Mouse (Mus musculus): ENCODE measurements around the gene Usp22.
A peak's percentile ranks its signal among the peaks of the same experiment; 100 is the strongest.
"Not testable (repeated sequence)": the region's sequence is repeated elsewhere in the genome, so short reads cannot be mapped to it uniquely, and the experiment has no call there.

Gene Usp22

GRCm38 (mm10) chr11:61174821-61175658, at the start of gene Usp22:
Gene Usp22, minus strand, starts transcription at chr11:61175055.
- DNase-seq (ENCODE audit: low spot score), result peak; percentile 100

- no peak for DNase-seq (ENCODE audit: low spot score)
Observed at GRCm38 (mm10) chr11:61224234-61224744, 49.4 kb upstream of the Usp22 start.

- DNase-seq (ENCODE audit: low spot score), result no peak
Observed at GRCm38 (mm10) chr11:61222971-61223745, 48.3 kb upstream of the Usp22 start.

- no peak for DNase-seq (ENCODE audit: low spot score)
Observed at GRCm38 (mm10) chr11:61222007-61222406, 47.2 kb upstream of the Usp22 start.

GRCm38 (mm10) chr11:61220156-61220881, 45.5 kb upstream of the Usp22 start:
- DNase-seq (ENCODE audit: low spot score), result no peak

GRCm38 (mm10) chr11:61215936-61216335, 41.1 kb upstream of the Usp22 start:
- no peak for DNase-seq (ENCODE audit: low spot score)

- no peak for DNase-seq (ENCODE audit: low spot score)
Observed at GRCm38 (mm10) chr11:61212102-61212501, 37.2 kb upstream of the Usp22 start.

DNA sequence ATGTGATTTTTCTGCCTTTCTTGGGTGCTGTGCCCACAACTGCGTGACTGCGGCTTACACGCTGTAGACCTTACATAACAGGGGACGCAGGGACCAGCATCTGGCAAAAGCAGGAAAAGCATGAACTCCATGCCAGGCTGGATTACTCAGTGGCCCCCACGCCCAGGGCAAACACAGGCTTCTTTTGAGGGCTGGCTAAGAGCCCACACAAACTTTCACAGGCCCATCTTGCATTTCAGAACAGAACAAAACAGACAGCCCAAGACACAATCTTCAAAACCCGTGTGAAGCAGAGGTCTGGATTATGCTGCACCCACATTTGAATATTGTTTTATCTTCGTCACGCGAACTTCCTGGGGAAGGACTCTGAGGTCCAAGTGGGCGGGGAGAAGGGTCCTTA, 33.5 kb upstream of the Usp22 start:
- DNase-seq (ENCODE audit: low spot score), result no peak

DNA sequence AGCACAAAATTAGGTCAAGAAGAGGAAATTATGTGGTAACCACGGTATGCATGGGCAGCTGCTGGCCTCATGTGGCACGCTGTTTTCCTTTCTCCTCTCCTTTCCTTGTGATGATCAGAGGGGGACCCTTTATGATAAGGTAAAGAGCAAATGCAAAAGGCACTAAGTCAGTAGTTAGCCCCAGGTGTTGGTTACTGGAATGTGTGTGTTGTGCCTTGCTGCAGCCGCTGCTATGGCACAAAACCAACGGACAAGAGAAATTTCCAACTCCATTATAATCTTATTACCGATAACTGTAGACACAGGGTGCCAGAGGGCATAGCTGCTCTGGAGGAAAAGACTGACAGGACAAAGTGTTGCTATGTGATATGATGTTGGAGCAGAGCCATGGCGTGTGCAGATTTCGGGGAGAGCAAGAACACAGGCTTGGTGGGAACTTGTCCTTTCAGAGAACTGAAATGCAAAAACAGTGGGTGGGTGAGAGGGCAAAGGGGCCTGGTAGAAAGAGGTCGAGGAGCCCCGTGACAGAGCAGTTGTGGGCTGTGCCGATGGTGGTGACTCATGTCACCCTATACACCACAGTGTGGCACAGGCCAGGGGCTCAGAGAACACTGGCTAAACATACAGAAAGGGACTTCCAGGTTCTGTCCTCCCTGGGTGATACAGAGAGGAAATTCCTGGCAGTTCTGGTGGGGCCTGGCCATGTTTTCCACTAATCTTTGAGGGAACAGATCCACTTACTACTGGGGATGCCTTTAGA, 32.8 kb upstream of the Usp22 start, which contains the start of gene Aldh3a1:
Gene Aldh3a1 (plus strand): TSS at position 51 of the 760 bp plus-strand sequence.
- DNase-seq (ENCODE audit: low spot score), result no peak

DNA sequence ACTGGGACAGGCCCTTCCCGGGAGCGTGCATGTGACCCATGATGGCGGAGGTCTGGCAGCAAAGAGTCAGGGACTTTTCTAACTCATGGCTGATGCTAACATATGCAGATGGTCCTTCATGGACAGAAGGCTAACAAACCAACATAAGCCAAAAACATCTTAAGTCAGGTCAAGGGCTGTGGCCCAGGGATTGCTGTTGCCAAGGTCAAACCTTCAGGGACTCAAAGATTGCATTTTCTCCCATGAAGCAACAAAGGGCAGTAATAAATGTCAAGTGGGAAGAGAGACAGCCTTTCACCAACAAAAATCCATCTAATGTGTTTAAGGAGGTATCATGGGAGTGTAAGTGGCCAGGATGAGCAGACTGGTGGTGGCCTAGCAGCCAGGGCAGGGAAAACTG, 31.3 kb upstream of the Usp22 start:
- no peak for DNase-seq (ENCODE audit: low spot score)

DNA sequence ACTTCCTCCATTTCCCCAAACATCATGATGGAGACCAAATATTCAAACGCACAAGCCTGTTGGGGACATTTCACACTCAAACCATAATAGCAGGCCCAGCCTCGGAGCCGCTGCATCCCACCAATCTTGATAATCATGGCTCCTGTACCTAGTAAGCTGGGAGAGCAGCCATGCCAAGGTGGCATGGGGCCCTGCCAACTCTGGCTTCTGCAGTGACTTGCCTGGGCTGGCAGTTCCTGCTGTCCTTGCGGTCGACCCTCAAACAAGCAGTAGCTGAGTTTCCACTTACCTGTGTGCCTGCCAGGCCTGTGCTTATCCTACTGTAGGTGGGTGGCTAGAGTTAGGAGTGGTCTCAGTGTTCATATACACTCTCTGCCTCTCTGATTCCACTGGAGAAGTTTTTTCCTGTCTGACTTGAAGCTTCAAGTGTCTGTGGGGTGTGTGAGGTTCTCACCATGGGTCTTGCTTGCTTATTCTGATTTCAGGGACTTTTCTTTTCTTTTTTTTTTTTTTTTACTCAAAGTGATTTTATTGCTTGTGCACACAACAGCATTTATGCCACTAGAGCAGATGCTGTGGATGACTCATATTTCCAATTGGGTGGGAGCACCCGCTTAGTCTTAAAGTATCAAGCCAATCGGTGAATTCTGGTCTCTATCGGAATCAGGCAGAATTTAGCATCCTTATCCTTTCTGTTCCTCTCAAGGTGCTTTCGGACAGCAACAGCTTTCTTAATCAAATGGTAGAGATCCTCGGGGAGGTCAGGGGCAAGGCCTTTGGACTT, 30.5 kb upstream of the Usp22 start:
- no peak for DNase-seq (ENCODE audit: low spot score)

DNA sequence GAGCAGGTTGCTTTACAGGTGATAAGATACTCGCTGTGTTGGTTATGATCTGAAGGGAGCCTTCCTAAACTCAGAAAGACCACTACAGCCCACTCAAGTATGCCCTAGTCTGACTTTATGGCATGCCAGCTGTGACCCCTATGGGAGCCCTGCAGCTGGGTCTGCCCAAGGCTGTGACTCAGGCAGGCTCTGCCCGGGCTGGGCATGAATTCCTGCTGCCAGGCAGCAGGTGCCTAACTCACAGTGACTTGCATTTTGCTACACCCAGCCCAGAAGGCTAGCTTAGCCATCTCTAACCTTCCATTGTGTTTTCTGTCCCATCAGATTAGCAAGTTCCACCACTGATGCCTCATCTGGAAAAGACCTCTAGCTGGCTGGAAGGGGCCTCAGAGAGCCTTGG, 28.0 kb upstream of the Usp22 start:
- no peak for DNase-seq (ENCODE audit: low spot score)

DNA sequence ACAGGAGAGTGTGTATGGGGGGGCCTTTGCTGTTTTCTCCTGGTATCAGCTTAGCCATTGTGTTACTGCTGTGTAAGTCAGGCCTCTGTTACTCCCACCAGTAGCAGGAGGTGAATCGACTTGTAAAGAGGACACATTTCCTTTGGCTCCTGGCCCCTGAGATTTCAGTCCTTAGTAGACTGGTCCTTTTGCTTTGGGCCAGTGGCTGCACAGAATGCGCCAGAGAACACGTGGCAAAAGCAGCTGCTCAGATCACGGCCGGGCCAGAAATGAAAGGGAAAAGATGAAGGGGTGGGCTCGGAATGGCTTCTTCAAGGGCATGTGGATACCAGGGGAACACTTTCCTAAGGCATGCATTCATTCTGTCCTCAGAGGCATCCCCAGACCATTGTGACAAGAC, 27.3 kb upstream of the Usp22 start:
- DNase-seq (ENCODE audit: low spot score), result no peak

GRCm38 (mm10) chr11:61199620-61200362, 24.9 kb upstream of the Usp22 start:
- no peak for DNase-seq (ENCODE audit: low spot score)

GRCm38 (mm10) chr11:61197935-61198334, 23.1 kb upstream of the Usp22 start:
- DNase-seq (ENCODE audit: low spot score), result no peak

- no peak for DNase-seq (ENCODE audit: low spot score)
Observed at GRCm38 (mm10) chr11:61196616-61197353, 21.9 kb upstream of the Usp22 start.

- peak; percentile 65 for DNase-seq (ENCODE audit: low spot score)
Observed at GRCm38 (mm10) chr11:61193392-61193791, 18.5 kb upstream of the Usp22 start.

GRCm38 (mm10) chr11:61192779-61193178, 17.9 kb upstream of the Usp22 start:
- no peak for DNase-seq (ENCODE audit: low spot score)

DNA sequence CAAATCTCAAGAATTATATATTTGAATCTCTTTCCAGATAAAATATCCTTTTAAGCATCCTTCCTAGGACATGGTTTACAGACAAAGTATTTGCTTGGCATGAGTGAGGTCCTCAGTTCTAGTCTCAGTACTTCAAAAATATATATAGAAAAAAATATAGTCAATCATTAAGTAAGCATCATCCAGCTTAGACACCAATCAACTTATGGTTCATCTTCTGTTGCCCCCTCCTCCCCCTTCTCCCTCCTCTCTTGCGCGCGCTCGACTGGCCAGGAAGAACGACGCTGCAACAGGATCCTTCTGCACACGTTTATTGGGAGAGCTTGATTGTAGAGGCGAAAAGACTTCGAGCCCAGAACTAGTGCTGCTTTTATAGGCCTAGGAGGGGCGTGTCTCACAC, 17.3 kb upstream of the Usp22 start:
- DNase-seq (ENCODE audit: low spot score), result not testable (repeated sequence)
